Mouse (Mus musculus): ENCODE data around the gene Psme2.

- TF ChIP-seq CTCF (IDR thresholded peaks at IDR 0.05) = no peak
- TF ChIP-seq EP300 (IDR thresholded peaks at IDR 0.05) = no peak
Measured at GRCm38 (mm10) chr14:55540787-55541321, 50.1 kb downstream of the Psme2 start.

All from lung, postnatal 0 days (tissue).